Mouse (Mus musculus): ENCODE results near the gene Ppp1r3e. TPM values are rescaled to one million over a fixed set of nuclear protein-coding genes. Genes with fewer than 3 reads are reported as not detected.
A peak's percentile ranks its signal among the peaks of the same experiment; 100 is the strongest.

Ppp1r3e gene
- 0.08 TPM in 1 of 2 replicates, not detected in the other for polyA plus RNA-seq (2016; fragmentation: Nextera tagmentation; extraction: Ambion mirVana)

- H3K27me3 ChIP-seq (ENCODE audit: low read depth, poor library complexity, severe bottlenecking): peaks cover 40% of the 10 kb centered on the region
- H3K9me3 ChIP-seq (replicated peaks): no peaks in the 10 kb centered on the region
- peak within 1 kb of the TSS; percentile 67 for H3K4me3 ChIP-seq
- WGBS: under 1% methylated on average over 61 of the region's 61 CpGs
- H3K36me3 ChIP-seq: no peaks in the 10 kb centered on the region
- H3K4me1 ChIP-seq: peaks cover 22% of the 10 kb centered on the region
- peak within 1 kb of the TSS; percentile 72 for H3K27ac ChIP-seq
- peak; percentile 73 for DNase-seq (ENCODE audit: low spot score)
Observed at GRCm38 (mm10) chr14:54877048-54877715, at the start of gene Ppp1r3e. Gene Ppp1r3e, minus strand, starts transcription at chr14:54877550.

- Histone ChIP-seq H3K36me3 (peaks cover 18% of the 10 kb centered on the region), H3K4me1 (peaks cover 59% of the 10 kb centered on the region), H3K27me3 (ENCODE audit: low read depth, poor library complexity, severe bottlenecking) (peaks cover 4% of the 10 kb centered on the region; the same call in 1 of the 2 replicates), H3K9me3 (replicated peaks) (peaks cover 5% of the 10 kb centered on the region; the same call in 1 of the 2 replicates), H3K4me3 (peak overlapping the region; percentile 71), H3K27ac (peak overlapping the region; percentile 99)
- DNase-seq (ENCODE audit: low spot score): peak; percentile 90
- WGBS: under 1% methylated on average over 57 of the region's 58 CpGs
Observed at GRCm38 (mm10) chr14:54926401-54927158, 49.2 kb upstream of the Ppp1r3e start.

GRCm38 (mm10) chr14:54925349-54926342 is 48.3 kb upstream of the Ppp1r3e start, which contains the start of gene Efs:
Gene Efs, minus strand, starts transcription at chr14:54926126.
- H3K9me3 ChIP-seq (replicated peaks): peaks cover 15% of the 10 kb centered on the region
- H3K27ac ChIP-seq: peak within 1 kb of the TSS; percentile 99
- 1% methylated on average over 57 of the region's 57 CpGs for WGBS
- H3K27me3 ChIP-seq (ENCODE audit: low read depth, poor library complexity, severe bottlenecking): peaks cover 4% of the 10 kb centered on the region; the same call in 1 of the 2 replicates
- peak within 1 kb of the TSS; percentile 71 for H3K4me3 ChIP-seq
- H3K4me1 ChIP-seq: peaks cover 58% of the 10 kb centered on the region
- peaks cover 27% of the 10 kb centered on the region for H3K36me3 ChIP-seq
- peak; percentile 80 for DNase-seq (ENCODE audit: low spot score)

GRCm38 (mm10) chr14:54924641-54925348 is 47.4 kb upstream of the Ppp1r3e start:
- 12% methylated on average over 7 of the region's 7 CpGs for WGBS
- H3K27ac ChIP-seq: peak overlapping the region; percentile 99
- peaks cover 4% of the 10 kb centered on the region; the same call in 1 of the 2 replicates for H3K27me3 ChIP-seq (ENCODE audit: low read depth, poor library complexity, severe bottlenecking)
- peaks cover 36% of the 10 kb centered on the region for H3K36me3 ChIP-seq
- peaks cover 16% of the 10 kb centered on the region for H3K9me3 ChIP-seq (replicated peaks)
- H3K4me3 ChIP-seq: peak overlapping the region; percentile 71
- H3K4me1 ChIP-seq: peaks cover 51% of the 10 kb centered on the region
- DNase-seq (ENCODE audit: low spot score): peak; percentile 65

- WGBS: 93% methylated on average over 16 of the region's 16 CpGs
- Histone ChIP-seq H3K4me1 (peaks cover 20% of the 10 kb centered on the region), H3K27ac (no peak overlapping the region), H3K9me3 (replicated peaks) (peaks cover 16% of the 10 kb centered on the region), H3K4me3 (no peak overlapping the region), H3K27me3 (ENCODE audit: low read depth, poor library complexity, severe bottlenecking) (no peaks in the 10 kb centered on the region), H3K36me3 (peaks cover 80% of the 10 kb centered on the region)
- DNase-seq (ENCODE audit: low spot score): no peak
Observed at GRCm38 (mm10) chr14:54920076-54920685, 42.8 kb upstream of the Ppp1r3e start.

DNA sequence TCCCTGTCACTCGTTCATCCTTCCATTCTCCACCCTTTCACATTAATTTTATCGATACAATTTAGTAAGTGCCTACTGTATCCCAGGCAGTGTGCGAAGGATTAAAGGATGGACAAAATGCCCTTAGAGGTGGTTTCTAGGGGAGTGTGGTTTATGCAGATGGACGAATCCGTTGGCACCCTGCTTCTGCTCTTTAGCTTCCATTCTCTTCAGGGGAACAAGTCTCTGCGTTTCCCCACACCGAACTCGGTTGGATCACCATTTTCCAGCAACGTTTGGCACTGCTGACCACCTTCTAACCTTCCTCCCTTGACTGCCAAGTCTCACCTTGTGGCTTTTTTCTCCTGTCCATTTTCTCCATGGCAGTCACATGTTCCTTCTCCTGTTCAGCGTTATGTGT is 36.0 kb upstream of the Ppp1r3e start:
- Histone ChIP-seq H3K36me3 (peaks cover 61% of the 10 kb centered on the region), H3K4me3 (peak overlapping the region; percentile 95), H3K27ac (peak overlapping the region; percentile 95), H3K27me3 (ENCODE audit: low read depth, poor library complexity, severe bottlenecking) (0 out of 2 replicates have a peak, but pooled peaks cover 5% of the 10 kb centered on the region), H3K4me1 (peaks cover 26% of the 10 kb centered on the region), H3K9me3 (replicated peaks) (no peaks in the 10 kb centered on the region)
- no peak for DNase-seq (ENCODE audit: low spot score)
- WGBS: 22% methylated on average over 10 of the region's 10 CpGs

DNA sequence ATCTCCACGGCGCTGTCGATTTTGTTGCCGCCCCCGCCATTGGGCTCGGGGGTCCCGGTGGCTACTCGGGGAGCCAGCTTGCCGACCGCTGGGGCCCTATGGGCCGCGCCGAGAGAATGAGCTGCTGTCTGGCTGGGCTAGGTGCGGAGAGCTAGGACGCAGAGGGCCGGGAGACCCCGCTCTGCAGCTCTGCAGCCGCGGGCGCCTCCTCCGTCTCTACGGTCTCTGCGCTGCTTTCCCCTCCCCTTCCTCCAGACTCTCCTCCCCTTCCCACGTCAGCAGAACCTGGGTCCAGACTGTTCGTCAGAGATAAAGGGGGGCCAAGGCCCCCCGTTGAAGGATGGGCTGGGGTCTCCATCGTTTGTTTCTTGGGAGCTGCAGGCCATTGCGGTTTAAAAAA is 35.5 kb upstream of the Ppp1r3e start, which contains the start of gene Slc22a17:
Gene Slc22a17 (minus strand): TSS at position 247 of the 400 bp plus-strand sequence.
- H3K27me3 ChIP-seq (ENCODE audit: low read depth, poor library complexity, severe bottlenecking): 0 out of 2 replicates have a peak, but pooled peaks cover 5% of the 10 kb centered on the region
- peaks cover 61% of the 10 kb centered on the region for H3K36me3 ChIP-seq
- H3K27ac ChIP-seq: peak within 1 kb of the TSS; percentile 95
- under 1% methylated on average over 28 of the region's 28 CpGs for WGBS
- H3K4me3 ChIP-seq: peak within 1 kb of the TSS; percentile 95
- H3K4me1 ChIP-seq: peaks cover 26% of the 10 kb centered on the region
- H3K9me3 ChIP-seq (replicated peaks): no peaks in the 10 kb centered on the region
- peak; percentile 82 for DNase-seq (ENCODE audit: low spot score)

GRCm38 (mm10) chr14:54912109-54912850 is 34.9 kb upstream of the Ppp1r3e start:
- peak; percentile 63 for DNase-seq (ENCODE audit: low spot score)
- H3K4me3 ChIP-seq: peak overlapping the region; percentile 95
- H3K27ac ChIP-seq: peak overlapping the region; percentile 95
- peaks cover 26% of the 10 kb centered on the region for H3K4me1 ChIP-seq
- WGBS: 3% methylated on average over 67 of the region's 69 CpGs
- H3K27me3 ChIP-seq (ENCODE audit: low read depth, poor library complexity, severe bottlenecking): 0 out of 2 replicates have a peak, but pooled peaks cover 5% of the 10 kb centered on the region
- peaks cover 61% of the 10 kb centered on the region for H3K36me3 ChIP-seq
- no peaks in the 10 kb centered on the region for H3K9me3 ChIP-seq (replicated peaks)

GRCm38 (mm10) chr14:54908682-54909081 is 31.3 kb upstream of the Ppp1r3e start:
- Histone ChIP-seq H3K36me3 (peaks cover 65% of the 10 kb centered on the region), H3K27ac (no peak overlapping the region), H3K9me3 (replicated peaks) (no peaks in the 10 kb centered on the region), H3K4me3 (no peak overlapping the region), H3K4me1 (peaks cover 25% of the 10 kb centered on the region), H3K27me3 (ENCODE audit: low read depth, poor library complexity, severe bottlenecking) (0 out of 2 replicates have a peak, but pooled peaks cover 5% of the 10 kb centered on the region)
- 78% methylated on average over 7 of the region's 7 CpGs for WGBS
- DNase-seq (ENCODE audit: low spot score): no peak

DNA sequence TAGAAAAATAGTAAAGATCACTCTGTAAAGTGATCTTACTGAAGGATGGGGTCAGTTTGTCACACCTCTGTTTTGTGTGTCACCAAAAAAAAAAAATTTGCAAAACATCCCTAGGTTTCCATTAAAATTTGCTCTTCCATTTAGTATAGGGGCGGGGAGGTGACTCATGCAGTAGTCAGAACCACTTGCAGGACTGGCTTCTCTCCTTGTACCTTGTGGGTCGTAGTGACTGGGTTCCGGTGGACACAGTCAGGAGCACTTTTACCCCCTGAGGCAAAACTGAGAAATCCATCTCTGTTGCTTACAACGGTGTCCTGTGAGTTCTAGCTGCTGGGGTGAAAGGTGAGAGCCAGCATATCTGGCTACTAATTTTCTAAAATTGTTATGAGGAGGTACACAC is 26.3 kb upstream of the Ppp1r3e start:
- no peak for DNase-seq (ENCODE audit: low spot score)
- Histone ChIP-seq H3K27ac (no peak overlapping the region), H3K36me3 (peaks cover 46% of the 10 kb centered on the region), H3K27me3 (ENCODE audit: low read depth, poor library complexity, severe bottlenecking) (no peaks in the 10 kb centered on the region), H3K4me1 (peaks cover under 1% of the 10 kb centered on the region; the same call in 1 of the 2 replicates), H3K9me3 (replicated peaks) (no peaks in the 10 kb centered on the region), H3K4me3 (no peak overlapping the region)
- 90% methylated on average over 4 of the region's 4 CpGs for WGBS

GRCm38 (mm10) chr14:54900383-54900782 is 23.0 kb upstream of the Ppp1r3e start:
- 3% methylated on average over 3 of the region's 3 CpGs for WGBS
- H3K4me1 ChIP-seq: peaks cover 3% of the 10 kb centered on the region
- no peaks in the 10 kb centered on the region for H3K9me3 ChIP-seq (replicated peaks)
- no peak overlapping the region for H3K4me3 ChIP-seq
- peak; percentile 63 for DNase-seq (ENCODE audit: low spot score)
- peaks cover 49% of the 10 kb centered on the region for H3K36me3 ChIP-seq
- H3K27ac ChIP-seq: no peak overlapping the region
- no peaks in the 10 kb centered on the region for H3K27me3 ChIP-seq (ENCODE audit: low read depth, poor library complexity, severe bottlenecking)
